Mouse (Mus musculus) liver, embryonic 14.5 days (tissue): ENCODE results near the gene Fgfr1op2. TPM values are rescaled to one million over a fixed set of nuclear protein-coding genes. Genes with fewer than 3 reads are reported as not detected.

Experiments used
- ATAC-seq: fragments of 200-750 bp; cut with Nextera tagmentation; 2 replicates; pipeline ENCODE4 v1.8.0; 2017; ENCODE audit warnings: moderate number of reproducible peaks, mild to moderate bottlenecking, moderate library complexity; ENCODE audit not compliant: insufficient read depth
- DNase-seq, 3 experiments: peaks; one replicate each; pipeline ENCODE4 v3.0.0-alpha.2; 2012 to 2013; ENCODE audit warnings: low read depth in 3 of 3, low spot score in 3 of 3
- H3K27ac ChIP-seq: fragments of 300-500 bp; sonication (generic); 2 replicates; pipeline ENCODE4 v1.5.1; 2014; ENCODE audit warnings: moderate library complexity, mild to moderate bottlenecking, control low read depth, inconsistent platforms
- H3K27me3 ChIP-seq: fragments of 300-500 bp; sonication (generic); 2 replicates; pipeline ENCODE4 v1.6.1; 2014; ENCODE audit warnings: mild to moderate bottlenecking, low read length, moderate library complexity; ENCODE audit not compliant: control insufficient read depth, insufficient read depth
- H3K36me3 ChIP-seq: fragments of 300-500 bp; sonication (generic); replicated peaks from 2 replicates; pipeline ENCODE4 v1.6.1; 2014; ENCODE audit warnings: low read depth; ENCODE audit not compliant: control insufficient read depth, insufficient read depth
- H3K4me1 ChIP-seq, 2 experiments: fragments of 200-500 bp in 1 of 2; fragments of 300-500 bp in 1 of 2; sonication (generic) in 1 of 2; replicated peaks; 2 replicates each; pipeline ENCODE4 v1.6.1; 2012 to 2014; ENCODE audit warnings: antibody characterized with exemption in 1 of 2, inconsistent platforms in 1 of 2, low read length in 1 of 2; ENCODE audit not compliant: control insufficient read depth in 2 of 2, insufficient read depth in 2 of 2
- H3K4me2 ChIP-seq: fragments of 300-500 bp; sonication (generic); 2 replicates; pipeline ENCODE4 v1.6.1; 2014; ENCODE audit warnings: low read depth, mild to moderate bottlenecking, control low read depth, moderate library complexity
- H3K4me3 ChIP-seq, 2 experiments: fragments of 200-500 bp in 1 of 2; fragments of 300-500 bp in 1 of 2; sonication (generic) in 1 of 2; 2 replicates each; pipeline ENCODE4 v1.5.1; 2012 to 2014; ENCODE audit warnings: low read depth in 2 of 2, low read length in 2 of 2, mild to moderate bottlenecking in 2 of 2, control low read depth in 1 of 2, inconsistent platforms in 1 of 2, moderate library complexity in 1 of 2; ENCODE audit not compliant: insufficient read depth in 1 of 2
- H3K9ac ChIP-seq: fragments of 300-500 bp; sonication (generic); replicated peaks from 2 replicates; pipeline ENCODE4 v1.6.1; 2014; ENCODE audit warnings: mild to moderate bottlenecking, control low read depth, moderate library complexity
- H3K9me3 ChIP-seq: fragments of 300-500 bp; sonication (generic); 2 replicates; pipeline ENCODE4 v1.6.1; 2016; ENCODE audit warnings: low read length, mixed read lengths; ENCODE audit not compliant: control insufficient read depth
- CTCF ChIP-seq: IDR thresholded peaks from 2 replicates; pipeline ENCODE4 v1.5.1; 2016; ENCODE audit warnings: antibody characterized with exemption, low read depth, control low read depth
- EP300 ChIP-seq: IDR thresholded peaks from 2 replicates; pipeline ENCODE4 v1.6.1; 2016; ENCODE audit warnings: antibody characterized with exemption, low read depth
- WGBS: fragments of 180-500 bp; shearing (Covaris S2); extraction: QIAGEN DNeasy Blood & Tissue Kit; methylation state at CpG from one replicate; pipeline ENCODE4 v1.1.7; 2014; ENCODE audit not compliant: insufficient replicate concordance; 5-methylcytosine and 5-hydroxymethylcytosine counted together
- polyA plus RNA-seq, 2 experiments: library from polyadenylated mRNA; depleted of rRNA in 1 of 2; stranded (reverse) in 1 of 2; unstranded in 1 of 2; fragments of >200 nt; fragmentation: Nextera tagmentation in 1 of 2; extraction: Ambion mirVana in 1 of 2; gene quantifications; 2 replicates each; pipeline versions ENCODE4 v1.2.1 to v1.2.3; 2012 to 2014

The Fgfr1op2 gene
- polyA plus RNA-seq, 2 experiments = 42.1 to 92.6 TPM

DNA sequence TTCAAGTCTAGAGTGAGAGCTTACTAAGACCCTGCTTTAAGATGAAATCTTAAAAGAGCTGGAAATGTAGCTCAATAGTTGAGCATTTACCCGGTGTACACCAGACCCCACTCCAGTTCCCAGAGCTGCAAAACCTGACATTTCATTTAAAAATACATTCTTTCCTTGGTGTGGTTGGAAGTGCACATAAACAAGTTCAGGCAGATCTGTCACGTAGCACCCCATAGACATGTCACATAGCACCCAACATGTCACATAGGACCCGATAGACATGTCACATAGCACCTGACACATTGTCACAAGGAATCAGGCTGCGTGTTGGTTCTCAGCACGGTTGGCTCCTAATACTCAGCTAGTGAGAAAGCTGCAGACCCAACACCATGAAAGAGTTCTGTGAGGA is 41.5 kb upstream of the Fgfr1op2 start:
- Histone ChIP-seq H3K4me1 (0 out of 4 replicates have a peak, but pooled peaks cover 0 to under 1% of the 10 kb centered on the region in 2 experiments), H3K27me3 (no peaks in the 10 kb centered on the region), H3K9ac (no peak overlapping the region), H3K27ac (no peak overlapping the region), H3K36me3 (no peaks in the 10 kb centered on the region), H3K4me3 (no peak overlapping the region), H3K9me3 (no peaks in the 10 kb centered on the region), H3K4me2 (no peak overlapping the region)
- 78% methylated on average over 5 of the region's 5 CpGs for WGBS
- no peak for ATAC-seq
- no peak for DNase-seq
- no peak for TF ChIP-seq EP300
- no peak for TF ChIP-seq CTCF

DNA sequence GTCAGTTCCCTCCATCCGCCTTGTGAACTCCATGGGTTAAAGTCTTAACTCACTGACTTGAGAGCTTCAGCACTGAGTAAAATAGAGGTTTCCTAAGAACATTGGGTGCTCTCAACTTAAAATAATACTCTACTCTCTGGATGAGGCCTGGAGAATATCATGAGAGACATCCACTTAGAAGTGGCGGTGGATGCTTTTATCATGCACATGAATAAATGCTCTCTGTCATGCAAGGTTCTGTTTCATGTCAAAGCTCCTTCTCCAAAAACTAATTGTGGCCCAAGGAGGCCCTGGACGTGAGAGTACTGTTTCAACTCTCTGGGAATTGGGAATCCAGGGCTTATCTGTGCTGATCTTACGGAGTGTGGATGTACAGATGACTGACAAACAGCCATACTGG is 39.9 kb upstream of the Fgfr1op2 start:
- H3K27me3 ChIP-seq = no peaks in the 10 kb centered on the region
- WGBS = 62% methylated on average over 4 of the region's 4 CpGs
- no peak overlapping the region for H3K4me3 ChIP-seq
- no peak overlapping the region for H3K27ac ChIP-seq
- H3K36me3 ChIP-seq = no peaks in the 10 kb centered on the region
- no peaks in the 10 kb centered on the region for H3K4me1 ChIP-seq
- H3K9me3 ChIP-seq = no peaks in the 10 kb centered on the region
- ATAC-seq (no peak), DNase-seq (no peak)
- no peak overlapping the region for H3K9ac ChIP-seq
- TF ChIP-seq EP300 = no peak
- no peak for TF ChIP-seq CTCF
- H3K4me2 ChIP-seq = no peak overlapping the region

DNA sequence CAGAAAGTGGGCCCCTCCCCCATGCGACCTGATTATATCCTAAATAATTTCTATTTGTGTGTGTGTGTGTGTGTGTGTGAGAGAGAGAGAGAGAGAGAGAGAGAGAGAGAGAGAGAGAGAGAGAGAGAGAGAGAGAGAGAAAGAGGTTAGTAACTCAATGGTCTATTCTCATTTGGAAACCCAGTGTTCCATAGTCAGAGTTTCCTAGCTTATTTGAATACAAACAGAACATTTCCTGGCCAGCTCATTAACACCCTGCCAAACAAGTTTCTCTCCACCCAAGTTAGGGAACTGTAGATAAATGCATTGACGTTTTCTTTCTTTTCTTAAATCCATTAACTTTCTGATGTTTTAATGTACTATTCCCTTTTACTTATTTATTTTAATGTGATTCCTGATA is 38.9 kb upstream of the Fgfr1op2 start:
- no peak for ATAC-seq

DNA sequence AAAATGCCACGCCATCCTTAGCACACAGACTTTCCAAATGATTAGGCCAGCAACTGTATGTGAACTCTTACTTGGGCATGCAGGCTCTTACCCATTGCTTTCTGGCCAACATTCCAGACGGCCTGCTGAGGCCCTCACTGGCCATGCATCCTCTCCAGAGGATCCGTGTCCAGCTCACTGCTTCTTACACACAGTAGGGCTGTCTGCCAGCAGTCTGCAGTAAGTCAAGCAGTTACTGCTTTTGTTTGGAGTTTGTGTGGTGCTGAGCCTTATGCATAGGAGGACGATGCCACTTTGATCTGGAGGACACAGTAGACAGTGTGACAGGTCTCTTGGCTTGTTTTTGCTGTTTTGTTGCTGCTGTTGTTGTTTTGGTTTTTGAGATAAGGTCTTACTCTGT is 38.3 kb upstream of the Fgfr1op2 start:
- H3K9ac ChIP-seq = no peak overlapping the region
- DNase-seq (no peak), ATAC-seq (no peak)
- TF ChIP-seq CTCF = no peak
- no peak overlapping the region for H3K27ac ChIP-seq
- H3K9me3 ChIP-seq = no peaks in the 10 kb centered on the region
- H3K4me3 ChIP-seq = no peak overlapping the region
- H3K27me3 ChIP-seq = no peaks in the 10 kb centered on the region
- H3K4me1 ChIP-seq = no peaks in the 10 kb centered on the region
- 50% methylated on average over 4 of the region's 4 CpGs for WGBS
- no peak overlapping the region for H3K4me2 ChIP-seq
- no peaks in the 10 kb centered on the region for H3K36me3 ChIP-seq

More for the DNA sequence above, 38.9 kb upstream of the Fgfr1op2 start:
- 45% methylated on average over 2 of the region's 2 CpGs for WGBS
- no peak overlapping the region for H3K27ac ChIP-seq
- no peaks in the 10 kb centered on the region for H3K27me3 ChIP-seq
- TF ChIP-seq EP300 = no peak
- TF ChIP-seq CTCF = no peak
- H3K4me3 ChIP-seq = no peak overlapping the region
- no peaks in the 10 kb centered on the region for H3K4me1 ChIP-seq
- no peak overlapping the region for H3K9ac ChIP-seq
- H3K9me3 ChIP-seq = no peaks in the 10 kb centered on the region
- no peak overlapping the region for H3K4me2 ChIP-seq
- DNase-seq = no peak
- no peaks in the 10 kb centered on the region for H3K36me3 ChIP-seq

DNA sequence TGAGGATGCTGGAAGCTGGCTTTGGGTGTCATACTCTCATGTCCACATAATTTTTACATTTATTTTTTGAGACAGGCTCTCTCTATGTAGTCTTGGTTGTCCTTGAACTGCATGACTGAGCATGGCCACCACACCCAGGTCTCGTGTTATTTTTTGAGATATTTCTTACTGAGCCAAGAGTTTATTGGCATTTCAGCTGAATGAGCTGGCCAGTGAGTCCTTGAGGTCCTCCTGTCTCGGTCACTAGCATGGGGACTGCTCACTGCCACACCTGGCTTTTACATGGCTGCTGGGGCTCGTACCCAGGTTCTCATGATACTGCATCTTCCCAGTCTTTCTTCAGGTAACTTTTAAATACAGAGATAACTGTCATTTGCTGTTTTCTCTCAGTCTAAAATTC is 36.6 kb upstream of the Fgfr1op2 start:
- DNase-seq (no peak), ATAC-seq (no peak)
- no peak overlapping the region for H3K27ac ChIP-seq
- H3K4me1 ChIP-seq = no peaks in the 10 kb centered on the region
- no peak overlapping the region for H3K9ac ChIP-seq
- no peaks in the 10 kb centered on the region for H3K9me3 ChIP-seq
- TF ChIP-seq CTCF (no peak), EP300 (no peak)
- H3K27me3 ChIP-seq = no peaks in the 10 kb centered on the region
- H3K4me2 ChIP-seq = no peak overlapping the region
- no peak overlapping the region for H3K4me3 ChIP-seq
- WGBS = 54% methylated on average over 3 of the region's 3 CpGs
- H3K36me3 ChIP-seq = no peaks in the 10 kb centered on the region
